Mouse (Mus musculus) heart, embryonic 13.5 days (tissue): ENCODE data around the gene Zfp74. TPM values are rescaled to one million over a fixed set of nuclear protein-coding genes. Genes with fewer than 3 reads are reported as not detected.
"Not testable (repeated sequence)": the region's sequence is repeated elsewhere in the genome, so short reads cannot be mapped to it uniquely, and the experiment has no call there.

Experiments
- ATAC-seq: fragments of 200-750 bp; cut with Nextera tagmentation; 2 replicates; pipeline ENCODE4 v1.8.0; 2017; ENCODE audit warnings: moderate TSS enrichment; ENCODE audit not compliant: insufficient number of reproducible peaks, low FRiP score, low TSS enrichment; ENCODE audit errors: extremely low read depth
- H3K27ac ChIP-seq: fragments of 300-500 bp; sonication (generic); replicated peaks from 2 replicates; pipeline ENCODE4 v1.5.1; 2015; ENCODE audit warnings: moderate library complexity, mild to moderate bottlenecking, inconsistent platforms
- H3K27me3 ChIP-seq: fragments of 300-500 bp; sonication (generic); replicated peaks from 2 replicates; pipeline ENCODE4 v1.6.1; 2015; ENCODE audit warnings: mild to moderate bottlenecking, inconsistent platforms
- H3K36me3 ChIP-seq: fragments of 300-500 bp; sonication (generic); 2 replicates; pipeline ENCODE4 v1.6.1; 2015; ENCODE audit warnings: mild to moderate bottlenecking, inconsistent platforms
- H3K4me1 ChIP-seq: fragments of 300-500 bp; sonication (generic); 2 replicates; pipeline ENCODE4 v1.6.1; 2015; ENCODE audit warnings: inconsistent platforms
- H3K4me2 ChIP-seq: fragments of 300-500 bp; sonication (generic); 2 replicates; pipeline ENCODE4 v1.6.1; 2015; ENCODE audit warnings: inconsistent platforms, mild to moderate bottlenecking, moderate library complexity
- H3K4me3 ChIP-seq: fragments of 300-500 bp; sonication (generic); 2 replicates; pipeline ENCODE4 v1.5.1; 2015; ENCODE audit warnings: moderate library complexity, mild to moderate bottlenecking, inconsistent platforms
- H3K9ac ChIP-seq: fragments of 300-500 bp; sonication (generic); 2 replicates; pipeline ENCODE4 v1.6.1; 2015; ENCODE audit warnings: inconsistent platforms, mild to moderate bottlenecking, moderate library complexity
- H3K9me3 ChIP-seq: fragments of 300-500 bp; sonication (generic); 2 replicates; pipeline ENCODE4 v1.6.1; 2016; ENCODE audit warnings: inconsistent platforms
- WGBS: fragments of 180-500 bp; shearing (Covaris S2); methylation state at CpG from one replicate; pipeline ENCODE4 v1.1.7; 2015; ENCODE audit warnings: mixed read lengths; 5-methylcytosine and 5-hydroxymethylcytosine counted together
- polyA plus RNA-seq: library from polyadenylated mRNA; unstranded; fragments of >200 nt; fragmentation: Nextera tagmentation; extraction: Ambion mirVana; gene quantifications from 2 replicates; pipeline ENCODE4 v1.2.1, GENCODE M21; 2015

Zfp74 gene
- polyA plus RNA-seq, 1 experiment from 2014 or later = 7.2 TPM

GRCm38 (mm10) chr7:29982341-29982740 is 28.5 kb upstream of the Zfp74 start:
- Histone ChIP-seq H3K27me3 (no peaks in the 10 kb centered on the region), H3K4me1 (peaks cover 57% of the 10 kb centered on the region), H3K36me3 (peaks cover 24% of the 10 kb centered on the region), H3K27ac (peak overlapping the region; percentile 100), H3K4me2 (peak overlapping the region; percentile 83), H3K9ac (peak overlapping the region; percentile 97; the same call in 1 of the 2 replicates), H3K9me3 (no peaks in the 10 kb centered on the region), H3K4me3 (peak overlapping the region; percentile 92)
- whole genome bisulfite sequencing = 70% methylated on average over 4 of the region's 4 CpGs
- ATAC-seq = no peak

- WGBS = 62% methylated on average over 3 of the region's 3 CpGs
- Histone ChIP-seq H3K27me3 (no peaks in the 10 kb centered on the region), H3K27ac (peak overlapping the region; percentile 100), H3K9ac (no peak overlapping the region), H3K4me1 (peaks cover 53% of the 10 kb centered on the region), H3K4me2 (peak overlapping the region; percentile 83), H3K4me3 (no peak overlapping the region; the same call in 1 of the 2 replicates), H3K9me3 (no peaks in the 10 kb centered on the region), H3K36me3 (peaks cover 19% of the 10 kb centered on the region)
- ATAC-seq = no peak
Observed at GRCm38 (mm10) chr7:29981860-29982259, 28.0 kb upstream of the Zfp74 start.

GRCm38 (mm10) chr7:29981455-29981854 is 27.6 kb upstream of the Zfp74 start:
- Histone ChIP-seq H3K4me1 (peaks cover 52% of the 10 kb centered on the region), H3K36me3 (peaks cover 17% of the 10 kb centered on the region), H3K27ac (peak overlapping the region; percentile 100), H3K4me3 (no peak overlapping the region), H3K27me3 (no peaks in the 10 kb centered on the region), H3K9ac (no peak overlapping the region), H3K4me2 (peak overlapping the region; percentile 83), H3K9me3 (no peaks in the 10 kb centered on the region)
- 30% methylated on average over 5 of the region's 5 CpGs for WGBS
- no peak for ATAC-seq

GRCm38 (mm10) chr7:29980761-29981160 is 26.9 kb upstream of the Zfp74 start:
- Histone ChIP-seq H3K36me3 (peaks cover 10% of the 10 kb centered on the region), H3K4me2 (peak overlapping the region; percentile 83), H3K27me3 (no peaks in the 10 kb centered on the region), H3K4me3 (no peak overlapping the region), H3K4me1 (peaks cover 45% of the 10 kb centered on the region), H3K27ac (peak overlapping the region; percentile 100), H3K9ac (no peak overlapping the region), H3K9me3 (no peaks in the 10 kb centered on the region)
- ATAC-seq = no peak
- WGBS = 72% methylated on average over 1 of the region's 1 CpGs

- H3K27me3 ChIP-seq = no peaks in the 10 kb centered on the region
- 77% methylated on average over 9 of the region's 9 CpGs for WGBS
- peaks cover 8% of the 10 kb centered on the region for H3K36me3 ChIP-seq
- no peak overlapping the region for H3K4me3 ChIP-seq
- H3K4me2 ChIP-seq = no peak overlapping the region
- ATAC-seq = no peak
- H3K4me1 ChIP-seq = no peaks in the 10 kb centered on the region
- H3K27ac ChIP-seq = no peak overlapping the region
- 0 out of 2 replicates have a peak, but pooled peaks cover 5% of the 10 kb centered on the region for H3K9me3 ChIP-seq
- no peak overlapping the region for H3K9ac ChIP-seq
Observed at GRCm38 (mm10) chr7:29970686-29971085, 16.8 kb upstream of the Zfp74 start.

GRCm38 (mm10) chr7:29965115-29965810 is 11.4 kb upstream of the Zfp74 start:
- peaks cover 19% of the 10 kb centered on the region for H3K36me3 ChIP-seq
- ATAC-seq, H3K9ac ChIP-seq, H3K27ac ChIP-seq, H3K4me1 ChIP-seq, H3K4me3 ChIP-seq, H3K27me3 ChIP-seq: not testable (repeated sequence)
- H3K9me3 ChIP-seq = peaks cover 11% of the 10 kb centered on the region; the same call in 1 of the 2 replicates
- 43% methylated on average over 39 of the region's 39 CpGs for WGBS
- 0 out of 2 replicates have a peak overlapping the region, but pooled peaks have one; percentile 18 for H3K4me2 ChIP-seq

- H3K27ac ChIP-seq = no peak overlapping the region
- peaks cover 9% of the 10 kb centered on the region; the same call in 1 of the 2 replicates for H3K9me3 ChIP-seq
- H3K27me3 ChIP-seq = no peaks in the 10 kb centered on the region
- no peak overlapping the region for H3K4me3 ChIP-seq
- ATAC-seq = no peak
- WGBS = 45% methylated on average over 3 of the region's 3 CpGs
- H3K4me1 ChIP-seq = peaks cover 2% of the 10 kb centered on the region; the same call in 1 of the 2 replicates
- no peak overlapping the region for H3K4me2 ChIP-seq
- no peak overlapping the region for H3K9ac ChIP-seq
- H3K36me3 ChIP-seq = peaks cover 10% of the 10 kb centered on the region; the same call in 1 of the 2 replicates
Observed at GRCm38 (mm10) chr7:29959004-29959403, 5.1 kb upstream of the Zfp74 start.

GRCm38 (mm10) chr7:29958125-29958724 is 4.3 kb upstream of the Zfp74 start:
- no peak overlapping the region for H3K4me2 ChIP-seq
- peaks cover 10% of the 10 kb centered on the region; the same call in 1 of the 2 replicates for H3K36me3 ChIP-seq
- no peak overlapping the region for H3K27ac ChIP-seq
- no peak overlapping the region for H3K4me3 ChIP-seq
- WGBS = 74% methylated on average over 11 of the region's 11 CpGs
- H3K4me1 ChIP-seq = peaks cover 2% of the 10 kb centered on the region; the same call in 1 of the 2 replicates
- no peak for ATAC-seq
- H3K9me3 ChIP-seq = peaks cover 9% of the 10 kb centered on the region; the same call in 1 of the 2 replicates
- no peaks in the 10 kb centered on the region for H3K27me3 ChIP-seq
- H3K9ac ChIP-seq = no peak overlapping the region

- ATAC-seq = no peak
Observed at GRCm38 (mm10) chr7:29956257-29956656, 2.4 kb upstream of the Zfp74 start.

GRCm38 (mm10) chr7:29954731-29955130 is 842 bp upstream of the Zfp74 start:
- peak overlapping the region; percentile 76; the same call in 1 of the 2 replicates for H3K4me3 ChIP-seq
- no peak overlapping the region for H3K9ac ChIP-seq
- no peaks in the 10 kb centered on the region for H3K27me3 ChIP-seq
- ATAC-seq = no peak
- WGBS = 23% methylated on average over 4 of the region's 4 CpGs
- 0 out of 2 replicates have a peak, but pooled peaks cover 4% of the 10 kb centered on the region for H3K9me3 ChIP-seq
- H3K4me2 ChIP-seq = peak overlapping the region; percentile 69
- H3K4me1 ChIP-seq = peaks cover 5% of the 10 kb centered on the region; the same call in 1 of the 2 replicates
- H3K36me3 ChIP-seq = peaks cover 19% of the 10 kb centered on the region
- no peak overlapping the region for H3K27ac ChIP-seq

More at GRCm38 (mm10) chr7:29956257-29956656, 2.4 kb upstream of the Zfp74 start:
- Histone ChIP-seq H3K4me3 (peak overlapping the region; percentile 40), H3K27ac (peak overlapping the region; percentile 21; the same call in 1 of the 2 replicates), H3K4me1 (peaks cover 5% of the 10 kb centered on the region; the same call in 1 of the 2 replicates), H3K4me2 (peak overlapping the region; percentile 57), H3K9ac (peak overlapping the region; percentile 69), H3K36me3 (peaks cover 4% of the 10 kb centered on the region), H3K9me3 (0 out of 2 replicates have a peak, but pooled peaks cover 4% of the 10 kb centered on the region), H3K27me3 (no peaks in the 10 kb centered on the region)
- 44% methylated on average over 9 of the region's 10 CpGs for WGBS

GRCm38 (mm10) chr7:29953086-29953485 is 803 bp downstream of the Zfp74 start:
- Histone ChIP-seq H3K27me3 (no peaks in the 10 kb centered on the region), H3K36me3 (peaks cover 33% of the 10 kb centered on the region), H3K27ac (peak overlapping the region; percentile 95), H3K4me2 (peak overlapping the region; percentile 69), H3K4me1 (peaks cover 5% of the 10 kb centered on the region; the same call in 1 of the 2 replicates), H3K9ac (peak overlapping the region; percentile 93), H3K9me3 (0 out of 2 replicates have a peak, but pooled peaks cover 4% of the 10 kb centered on the region), H3K4me3 (peak overlapping the region; percentile 76)
- ATAC-seq = no peak
- WGBS = 49% methylated on average over 10 of the region's 10 CpGs
